Mouse (Mus musculus): Measurements from ENCODE around the gene Cyp2r1. TPM values are rescaled to one million over a fixed set of nuclear protein-coding genes. Genes with fewer than 3 reads are reported as not detected.

Cyp2r1 gene
- polyA plus RNA-seq, 1 experiment from 2014 or later: 1.1 TPM

Other genes starting within 250 kb of the Cyp2r1 start
- gene Pde3b, start 147.7 kb downstream of the Cyp2r1 start, polyA plus RNA-seq (2015; fragmentation: Nextera tagmentation; extraction: Ambion mirVana): 5.1 and 6.4 TPM in 2 replicates
- 0.45 and 0.76 TPM in 2 replicates for gene Calca, start 73.4 kb upstream of the Cyp2r1 start, polyA plus RNA-seq (2015; fragmentation: Nextera tagmentation; extraction: Ambion mirVana)
- not detected in 2 replicates for gene Calcb, start 155.7 kb upstream of the Cyp2r1 start, polyA plus RNA-seq (2015; fragmentation: Nextera tagmentation; extraction: Ambion mirVana)
- gene Insc, start 180.7 kb upstream of the Cyp2r1 start, polyA plus RNA-seq (2015; fragmentation: Nextera tagmentation; extraction: Ambion mirVana): 0.69 and 0.88 TPM in 2 replicates